Mouse (Mus musculus) skeletal muscle tissue, adult 2 months (tissue): Measurements from ENCODE around the gene Rab20.
"Not testable (repeated sequence)": the region's sequence is repeated elsewhere in the genome, so short reads cannot be mapped to it uniquely, and the experiment has no call there.

Source experiments
- DNase-seq: peaks from one replicate; pipeline ENCODE4 v3.0.0-alpha.2; 2012; ENCODE audit warnings: low read depth, low spot score

Rab20 gene

GRCm38 (mm10) chr8:11479591-11479990 is 1.1 kb upstream of the Rab20 start:
- no peak for DNase-seq

- DNase-seq, result no peak
Measured at GRCm38 (mm10) chr8:11478807-11479527, 457 bp upstream of the Rab20 start.

GRCm38 (mm10) chr8:11477178-11477553 is 1.3 kb downstream of the Rab20 start:
- DNase-seq, result no peak

- DNase-seq, result no peak
Measured at GRCm38 (mm10) chr8:11476338-11477177, 2.0 kb downstream of the Rab20 start.

- no peak for DNase-seq
Measured at GRCm38 (mm10) chr8:11475876-11476275, 2.6 kb downstream of the Rab20 start.

- DNase-seq, result no peak
Measured at GRCm38 (mm10) chr8:11475397-11475796, 3.1 kb downstream of the Rab20 start.

- no peak for DNase-seq
Measured at GRCm38 (mm10) chr8:11473072-11473471, 5.4 kb downstream of the Rab20 start.

- no peak for DNase-seq
Measured at GRCm38 (mm10) chr8:11471309-11471708, 7.2 kb downstream of the Rab20 start.

GRCm38 (mm10) chr8:11470694-11471093 is 7.8 kb downstream of the Rab20 start:
- no peak for DNase-seq

- DNase-seq, result no peak
Measured at GRCm38 (mm10) chr8:11469095-11469494, 9.4 kb downstream of the Rab20 start.

GRCm38 (mm10) chr8:11466528-11466927 is 12.0 kb downstream of the Rab20 start:
- DNase-seq, result not testable (repeated sequence)

- DNase-seq, result no peak
Measured at GRCm38 (mm10) chr8:11465619-11466018, 12.9 kb downstream of the Rab20 start.

- no peak for DNase-seq
Measured at GRCm38 (mm10) chr8:11464707-11464964, 13.9 kb downstream of the Rab20 start.

- DNase-seq, result no peak
Measured at GRCm38 (mm10) chr8:11463889-11464706, 14.4 kb downstream of the Rab20 start.

- no peak for DNase-seq
Measured at GRCm38 (mm10) chr8:11463541-11463888, 15.0 kb downstream of the Rab20 start.

- no peak for DNase-seq
Measured at GRCm38 (mm10) chr8:11462641-11463040, 15.9 kb downstream of the Rab20 start.

GRCm38 (mm10) chr8:11461847-11462246 is 16.7 kb downstream of the Rab20 start:
- DNase-seq, result no peak

GRCm38 (mm10) chr8:11460934-11461333 is 17.6 kb downstream of the Rab20 start:
- no peak for DNase-seq

GRCm38 (mm10) chr8:11459016-11459415 is 19.5 kb downstream of the Rab20 start:
- DNase-seq, result no peak

GRCm38 (mm10) chr8:11457981-11458836 is 20.3 kb downstream of the Rab20 start:
- no peak for DNase-seq

- DNase-seq, result no peak
Measured at GRCm38 (mm10) chr8:11457278-11457677, 21.2 kb downstream of the Rab20 start.

GRCm38 (mm10) chr8:11454228-11454627 is 24.3 kb downstream of the Rab20 start:
- DNase-seq, result no peak
